Mouse (Mus musculus): ENCODE measurements at regions not wholly inside any gene's neighbourhood (a gene's known extent, or its start where the extent isn't known, plus 50 kb on each side); places are given as distances from the start of the nearest gene placed in this dataset.
A peak's percentile ranks its signal among the peaks of the same experiment; 100 is the strongest.

DNA sequence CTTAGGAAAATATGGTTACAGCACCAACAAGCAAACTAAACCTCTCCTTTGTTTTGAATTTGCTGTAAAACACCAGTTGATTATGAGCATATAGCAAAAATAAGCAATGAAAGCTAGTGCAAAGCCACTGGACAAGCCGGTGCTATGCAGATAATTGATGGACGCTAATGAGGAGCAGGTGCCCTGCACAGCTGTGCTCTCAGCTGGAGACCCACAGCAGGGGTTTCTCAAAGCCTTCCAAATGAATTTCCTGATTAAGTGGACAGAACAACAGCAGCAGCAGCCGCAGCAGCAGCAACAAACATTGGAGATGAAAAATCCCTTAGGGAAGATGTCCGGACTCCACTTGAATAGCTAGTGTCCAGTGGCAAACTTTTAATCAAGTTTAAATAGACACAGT, 109.2 kb downstream of the Alg10b start:
- 5% methylated on average over 4 of the region's 4 CpGs for whole genome bisulfite sequencing
- DNase-seq (ENCODE audit: low spot score, missing footprints): peak; percentile 87
- H3K4me3 ChIP-seq (ENCODE audit: low read depth, low read length): no peak overlapping the region
- peaks cover 6% of the 10 kb centered on the region; the same call in 1 of the 2 replicates for H3K4me1 ChIP-seq (ENCODE audit: control insufficient read depth, insufficient read depth, low read length)
- H3K27ac ChIP-seq (ENCODE audit: low read depth, low read length): 0 out of 2 replicates have a peak overlapping the region, but pooled peaks have one; percentile 25
- H3K27me3 ChIP-seq (ENCODE audit: control insufficient read depth, insufficient read depth, low read length): no peaks in the 10 kb centered on the region
- no peaks in the 10 kb centered on the region for H3K36me3 ChIP-seq (ENCODE audit: control insufficient read depth, insufficient read depth, low read length)
- H3K9ac ChIP-seq (ENCODE audit: low read length): no peak overlapping the region
- no peak overlapping the region for H3K4me2 ChIP-seq
- peak; percentile 77 for ATAC-seq (ENCODE audit: low FRiP score)
- no peaks in the 10 kb centered on the region for H3K9me3 ChIP-seq (ENCODE audit: control insufficient read depth, low read length)

DNA sequence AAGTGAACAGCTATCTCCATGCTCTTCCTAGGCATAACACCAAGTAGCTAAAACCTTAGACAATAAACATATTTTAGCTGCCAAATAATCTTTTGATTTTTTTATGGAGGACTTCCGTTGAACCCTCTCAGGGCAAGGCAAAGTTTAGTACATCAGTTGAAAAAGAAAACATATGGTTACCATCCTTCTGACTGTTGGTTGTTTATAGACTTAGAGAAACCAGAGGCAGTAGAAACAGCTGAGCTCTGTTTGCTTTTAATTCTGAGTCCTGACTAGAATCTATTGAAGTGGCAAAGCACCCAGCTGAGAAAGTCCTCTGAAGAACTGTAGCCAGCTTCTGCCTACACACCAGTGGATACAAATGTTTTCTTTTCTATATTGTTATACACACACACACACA, 109.7 kb downstream of the Alg10b start:
- Histone ChIP-seq H3K36me3 (ENCODE audit: control insufficient read depth, insufficient read depth, low read length) (no peaks in the 10 kb centered on the region), H3K9me3 (ENCODE audit: control insufficient read depth, low read length) (no peaks in the 10 kb centered on the region), H3K9ac (ENCODE audit: low read length) (no peak overlapping the region), H3K4me2 (no peak overlapping the region), H3K27ac (ENCODE audit: low read depth, low read length) (0 out of 2 replicates have a peak overlapping the region, but pooled peaks have one; percentile 25), H3K4me3 (ENCODE audit: low read depth, low read length) (no peak overlapping the region), H3K27me3 (ENCODE audit: control insufficient read depth, insufficient read depth, low read length) (no peaks in the 10 kb centered on the region), H3K4me1 (ENCODE audit: control insufficient read depth, insufficient read depth, low read length) (peaks cover 6% of the 10 kb centered on the region; the same call in 1 of the 2 replicates)
- DNase-seq (ENCODE audit: low spot score, missing footprints) (peak; percentile 85), ATAC-seq (ENCODE audit: low FRiP score) (peak; percentile 38; the same call in 1 of the 2 replicates)
- WGBS: 59% methylated on average over 1 of the region's 1 CpGs

- Histone ChIP-seq H3K9ac (ENCODE audit: low read length) (no peak overlapping the region), H3K9me3 (ENCODE audit: control insufficient read depth, low read length) (no peaks in the 10 kb centered on the region), H3K36me3 (ENCODE audit: control insufficient read depth, insufficient read depth, low read length) (no peaks in the 10 kb centered on the region), H3K27ac (ENCODE audit: low read depth, low read length) (no peak overlapping the region), H3K4me3 (ENCODE audit: low read depth, low read length) (no peak overlapping the region), H3K4me2 (no peak overlapping the region), H3K4me1 (ENCODE audit: control insufficient read depth, insufficient read depth, low read length) (peaks cover 6% of the 10 kb centered on the region; the same call in 1 of the 2 replicates), H3K27me3 (ENCODE audit: control insufficient read depth, insufficient read depth, low read length) (no peaks in the 10 kb centered on the region)
- DNase-seq (ENCODE audit: low spot score, missing footprints) (peak; percentile 83), ATAC-seq (ENCODE audit: low FRiP score) (no peak)
- WGBS: 84% methylated on average over 4 of the region's 4 CpGs
Measured at GRCm38 (mm10) chr15:90334406-90334805, 110.3 kb downstream of the Alg10b start.

GRCm38 (mm10) chr15:90335506-90335905, 111.4 kb downstream of the Alg10b start:
- 77% methylated on average over 7 of the region's 7 CpGs for WGBS
- H3K4me3 ChIP-seq (ENCODE audit: low read depth, low read length): no peak overlapping the region
- no peaks in the 10 kb centered on the region for H3K27me3 ChIP-seq (ENCODE audit: control insufficient read depth, insufficient read depth, low read length)
- ATAC-seq (ENCODE audit: low FRiP score) (no peak), DNase-seq (ENCODE audit: low spot score, missing footprints) (peak; percentile 80)
- H3K36me3 ChIP-seq (ENCODE audit: control insufficient read depth, insufficient read depth, low read length): no peaks in the 10 kb centered on the region
- H3K4me1 ChIP-seq (ENCODE audit: control insufficient read depth, insufficient read depth, low read length): peaks cover 6% of the 10 kb centered on the region; the same call in 1 of the 2 replicates
- H3K9ac ChIP-seq (ENCODE audit: low read length): no peak overlapping the region
- H3K9me3 ChIP-seq (ENCODE audit: control insufficient read depth, low read length): no peaks in the 10 kb centered on the region
- no peak overlapping the region for H3K4me2 ChIP-seq
- H3K27ac ChIP-seq (ENCODE audit: low read depth, low read length): no peak overlapping the region

DNA sequence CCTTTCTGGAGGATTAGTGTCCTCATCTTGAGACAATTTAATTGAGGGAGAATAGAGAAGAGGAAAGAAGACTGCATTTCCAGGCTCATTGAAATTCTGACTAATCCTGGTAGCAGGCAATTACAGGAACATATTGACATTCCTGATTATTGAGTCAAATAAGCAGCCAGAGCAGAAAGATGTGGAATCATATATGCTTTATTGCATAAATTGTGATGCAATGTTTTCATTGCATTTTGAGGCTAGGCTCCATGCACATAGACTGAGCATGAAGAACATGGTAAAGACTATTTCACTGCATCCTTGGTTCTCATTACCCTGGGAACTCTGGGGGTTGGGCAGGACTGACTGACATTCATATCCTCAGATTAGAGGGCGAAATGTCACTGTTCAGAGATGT, 116.0 kb downstream of the Alg10b start:
- 83% methylated on average over 1 of the region's 1 CpGs for WGBS
- Histone ChIP-seq H3K4me2 (no peak overlapping the region), H3K9me3 (ENCODE audit: control insufficient read depth, low read length) (no peaks in the 10 kb centered on the region), H3K4me3 (ENCODE audit: low read depth, low read length) (no peak overlapping the region), H3K36me3 (ENCODE audit: control insufficient read depth, insufficient read depth, low read length) (no peaks in the 10 kb centered on the region), H3K27ac (ENCODE audit: low read depth, low read length) (no peak overlapping the region), H3K4me1 (ENCODE audit: control insufficient read depth, insufficient read depth, low read length) (peaks cover 3% of the 10 kb centered on the region; the same call in 1 of the 2 replicates), H3K27me3 (ENCODE audit: control insufficient read depth, insufficient read depth, low read length) (no peaks in the 10 kb centered on the region), H3K9ac (ENCODE audit: low read length) (no peak overlapping the region)
- 0 out of 2 replicates have a peak, but pooled peaks have one; percentile 42 for ATAC-seq (ENCODE audit: low FRiP score)
- no peak for DNase-seq (ENCODE audit: low spot score, missing footprints)

DNA sequence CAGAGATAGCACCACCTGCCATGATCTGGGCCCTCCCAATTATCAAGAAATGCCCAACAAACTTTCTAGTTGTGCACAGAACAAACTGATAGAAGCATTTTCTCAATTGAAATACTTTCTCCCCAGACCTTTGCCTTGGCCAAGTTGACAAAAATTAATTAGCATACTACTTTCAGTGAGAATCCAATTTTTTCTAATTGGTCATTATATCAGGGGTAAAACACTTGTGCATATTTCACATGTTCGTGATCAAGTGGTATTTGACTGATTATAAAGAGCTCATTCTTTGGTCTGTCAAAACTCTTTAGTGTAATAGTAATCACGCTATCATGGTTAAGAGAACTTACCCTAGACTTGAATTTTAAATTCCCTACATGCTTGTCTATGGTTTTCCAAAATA, 117.2 kb downstream of the Alg10b start:
- H3K9me3 ChIP-seq (ENCODE audit: control insufficient read depth, low read length): no peaks in the 10 kb centered on the region
- H3K36me3 ChIP-seq (ENCODE audit: control insufficient read depth, insufficient read depth, low read length): no peaks in the 10 kb centered on the region
- H3K4me3 ChIP-seq (ENCODE audit: low read depth, low read length): no peak overlapping the region
- H3K27me3 ChIP-seq (ENCODE audit: control insufficient read depth, insufficient read depth, low read length): no peaks in the 10 kb centered on the region
- WGBS: 95% methylated on average over 2 of the region's 2 CpGs
- no peak overlapping the region for H3K9ac ChIP-seq (ENCODE audit: low read length)
- H3K4me1 ChIP-seq (ENCODE audit: control insufficient read depth, insufficient read depth, low read length): peaks cover 4% of the 10 kb centered on the region; the same call in 1 of the 2 replicates
- DNase-seq (ENCODE audit: low spot score, missing footprints) (no peak), ATAC-seq (ENCODE audit: low FRiP score) (no peak)
- H3K4me2 ChIP-seq: no peak overlapping the region
- H3K27ac ChIP-seq (ENCODE audit: low read depth, low read length): no peak overlapping the region

DNA sequence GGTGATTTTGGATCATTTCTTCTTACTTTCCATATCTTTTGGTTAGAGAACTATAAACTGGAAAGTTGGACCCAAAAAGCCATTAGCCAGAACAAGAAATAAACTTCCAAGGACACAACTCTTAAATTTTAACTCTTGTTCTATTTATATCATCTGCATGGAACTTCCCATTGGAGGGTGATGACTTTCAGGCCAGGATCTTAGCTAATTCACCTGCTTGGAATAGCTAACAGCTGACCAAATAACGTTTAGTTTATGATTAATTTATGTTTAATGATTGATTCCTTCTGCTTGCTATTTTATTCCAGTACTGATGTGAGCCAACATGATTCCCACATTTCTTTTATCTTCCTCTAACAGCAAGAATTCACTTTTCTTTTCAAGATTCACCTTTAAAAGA, 119.7 kb downstream of the Alg10b start:
- no peaks in the 10 kb centered on the region for H3K36me3 ChIP-seq (ENCODE audit: control insufficient read depth, insufficient read depth, low read length)
- H3K4me2 ChIP-seq: no peak overlapping the region
- ATAC-seq (ENCODE audit: low FRiP score): no peak
- no peak overlapping the region for H3K9ac ChIP-seq (ENCODE audit: low read length)
- no peak for DNase-seq (ENCODE audit: low spot score, missing footprints)
- H3K27me3 ChIP-seq (ENCODE audit: control insufficient read depth, insufficient read depth, low read length): no peaks in the 10 kb centered on the region
- no peaks in the 10 kb centered on the region for H3K9me3 ChIP-seq (ENCODE audit: control insufficient read depth, low read length)
- H3K27ac ChIP-seq (ENCODE audit: low read depth, low read length): no peak overlapping the region
- WGBS: 66% methylated on average over 1 of the region's 1 CpGs
- peaks cover 8% of the 10 kb centered on the region; the same call in 1 of the 2 replicates for H3K4me1 ChIP-seq (ENCODE audit: control insufficient read depth, insufficient read depth, low read length)
- no peak overlapping the region for H3K4me3 ChIP-seq (ENCODE audit: low read depth, low read length)

DNA sequence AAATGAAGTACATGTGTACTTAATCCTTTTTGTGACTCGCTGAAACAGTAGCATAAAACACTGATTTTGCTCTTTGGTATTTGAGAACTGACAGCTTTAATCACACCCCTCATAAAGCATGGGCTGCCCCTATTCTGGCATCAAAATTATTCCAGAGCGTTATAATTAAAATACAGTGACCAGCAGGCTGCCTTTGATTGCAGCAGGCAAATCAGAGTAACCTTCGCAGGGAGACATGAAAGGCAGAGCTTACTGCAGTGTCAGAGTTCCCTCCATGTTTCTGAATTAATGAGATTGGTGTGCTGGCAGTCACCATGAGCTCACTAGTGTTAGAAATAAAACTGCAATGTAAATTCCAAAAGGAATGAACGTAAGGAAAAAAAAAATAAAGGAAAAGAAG, 120.8 kb downstream of the Alg10b start:
- no peak overlapping the region for H3K9ac ChIP-seq (ENCODE audit: low read length)
- H3K4me2 ChIP-seq: no peak overlapping the region
- 40% methylated on average over 4 of the region's 4 CpGs for WGBS
- H3K4me3 ChIP-seq (ENCODE audit: low read depth, low read length): no peak overlapping the region
- ATAC-seq (ENCODE audit: low FRiP score) (peak; percentile 58; the same call in 1 of the 2 replicates), DNase-seq (ENCODE audit: low spot score, missing footprints) (no peak)
- no peaks in the 10 kb centered on the region for H3K27me3 ChIP-seq (ENCODE audit: control insufficient read depth, insufficient read depth, low read length)
- H3K4me1 ChIP-seq (ENCODE audit: control insufficient read depth, insufficient read depth, low read length): peaks cover 8% of the 10 kb centered on the region; the same call in 1 of the 2 replicates
- H3K27ac ChIP-seq (ENCODE audit: low read depth, low read length): no peak overlapping the region
- H3K9me3 ChIP-seq (ENCODE audit: control insufficient read depth, low read length): no peaks in the 10 kb centered on the region
- H3K36me3 ChIP-seq (ENCODE audit: control insufficient read depth, insufficient read depth, low read length): no peaks in the 10 kb centered on the region

DNA sequence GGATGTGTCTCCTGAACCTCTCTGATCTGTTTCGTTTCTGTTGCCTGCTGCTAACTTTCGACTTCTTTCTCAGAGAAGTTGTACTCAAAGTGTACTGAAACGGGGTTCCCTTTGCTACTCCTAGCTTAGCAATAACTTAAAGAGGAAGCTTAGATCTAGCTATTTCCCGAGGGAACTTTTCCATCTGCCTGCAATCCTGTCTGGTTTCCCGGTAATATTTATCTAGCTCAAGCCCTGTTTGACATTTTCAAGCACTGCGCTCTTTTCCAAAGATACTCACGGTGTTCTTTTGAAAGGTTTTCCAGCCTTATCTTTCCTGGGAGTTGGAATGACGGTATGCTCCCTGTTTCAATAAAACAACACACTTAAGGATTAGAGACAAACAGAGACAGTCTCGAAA, 122.1 kb downstream of the Alg10b start:
- Histone ChIP-seq H3K27ac (ENCODE audit: low read depth, low read length) (no peak overlapping the region), H3K4me3 (ENCODE audit: low read depth, low read length) (no peak overlapping the region), H3K9ac (ENCODE audit: low read length) (no peak overlapping the region), H3K36me3 (ENCODE audit: control insufficient read depth, insufficient read depth, low read length) (no peaks in the 10 kb centered on the region), H3K27me3 (ENCODE audit: control insufficient read depth, insufficient read depth, low read length) (no peaks in the 10 kb centered on the region), H3K4me1 (ENCODE audit: control insufficient read depth, insufficient read depth, low read length) (peaks cover 8% of the 10 kb centered on the region; the same call in 1 of the 2 replicates), H3K9me3 (ENCODE audit: control insufficient read depth, low read length) (no peaks in the 10 kb centered on the region), H3K4me2 (no peak overlapping the region)
- ATAC-seq (ENCODE audit: low FRiP score) (no peak), DNase-seq (ENCODE audit: low spot score, missing footprints) (no peak)
- 61% methylated on average over 9 of the region's 9 CpGs for WGBS

Data from midbrain, embryonic 11.5 days (tissue).